Mouse (Mus musculus) forebrain, embryonic 15.5 days (tissue): ENCODE measurements around the gene Ppp1r16b. TPM values are rescaled to one million over a fixed set of nuclear protein-coding genes. Genes with fewer than 3 reads are reported as not detected.
A peak's percentile ranks its signal among the peaks of the same experiment; 100 is the strongest.

Experiments
- ATAC-seq: fragments of 200-750 bp; cut with Nextera tagmentation; replicated peaks from 2 replicates; pipeline ENCODE4 v1.8.0; 2017; ENCODE audit warnings: mild to moderate bottlenecking, moderate TSS enrichment, moderate library complexity
- H3K27ac ChIP-seq: fragments of 300-500 bp; sonication (generic); replicated peaks from 2 replicates; pipeline ENCODE4 v1.5.1; 2015; ENCODE audit warnings: mild to moderate bottlenecking, inconsistent platforms
- H3K27me3 ChIP-seq: fragments of 300-500 bp; sonication (generic); 2 replicates; pipeline ENCODE4 v1.6.1; 2015; ENCODE audit warnings: inconsistent platforms
- H3K36me3 ChIP-seq: fragments of 300-500 bp; sonication (generic); 2 replicates; pipeline ENCODE4 v1.6.1; 2015; ENCODE audit warnings: mild to moderate bottlenecking, inconsistent platforms
- H3K4me1 ChIP-seq: fragments of 300-500 bp; sonication (generic); 2 replicates; pipeline ENCODE4 v1.6.1; 2015; ENCODE audit warnings: inconsistent platforms
- H3K4me2 ChIP-seq: fragments of 300-500 bp; sonication (generic); replicated peaks from 2 replicates; pipeline ENCODE4 v1.6.1; 2015; ENCODE audit warnings: mild to moderate bottlenecking, inconsistent platforms
- H3K4me3 ChIP-seq: fragments of 300-500 bp; sonication (generic); 2 replicates; pipeline ENCODE4 v1.5.1; 2015; ENCODE audit warnings: mild to moderate bottlenecking, inconsistent platforms
- H3K9ac ChIP-seq: fragments of 300-500 bp; sonication (generic); replicated peaks from 2 replicates; pipeline ENCODE4 v1.6.1; 2015; ENCODE audit warnings: mild to moderate bottlenecking, inconsistent platforms
- H3K9me3 ChIP-seq: fragments of 300-500 bp; sonication (generic); 2 replicates; pipeline ENCODE4 v1.6.1; 2016; ENCODE audit warnings: inconsistent platforms
- WGBS: fragments of 180-500 bp; shearing (Covaris S2); methylation state at CpG from one replicate; pipeline ENCODE4 v1.1.7; 2015; ENCODE audit warnings: mixed read lengths; 5-methylcytosine and 5-hydroxymethylcytosine counted together
- polyA plus RNA-seq: library from polyadenylated mRNA; unstranded; fragments of >200 nt; fragmentation: Nextera tagmentation; extraction: Ambion mirVana; gene quantifications from 2 replicates; pipeline ENCODE4 v1.2.1, GENCODE M21; 2015

Gene Ppp1r16b
- polyA plus RNA-seq = 22.1 and 24.4 TPM in 2 replicates

DNA sequence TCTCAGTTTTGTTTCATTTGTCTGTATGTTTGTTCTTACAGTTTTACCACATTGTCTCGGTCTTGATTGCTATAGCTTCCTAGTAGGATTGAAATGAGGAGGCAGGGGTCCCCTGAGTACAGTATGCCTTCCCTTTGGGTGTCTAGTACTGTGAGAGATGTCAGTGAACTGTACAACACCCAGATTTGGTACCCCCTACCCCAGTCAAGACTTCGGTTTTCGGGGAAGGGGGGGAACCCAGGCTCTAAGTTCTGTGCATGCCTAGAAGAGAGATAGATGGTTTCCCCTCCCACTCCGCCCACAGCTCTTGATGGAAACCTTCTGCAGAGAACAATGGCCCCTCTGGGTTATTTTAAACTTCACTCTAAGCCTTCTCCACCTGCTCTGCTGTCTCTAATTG lies at the start of gene Ppp1r16b:
Ppp1r16b (plus strand) TSS at position 301 of the 400 bp plus-strand sequence.
- H3K9ac ChIP-seq = no peak within 1 kb of the TSS
- H3K4me1 ChIP-seq = peaks cover 11% of the 10 kb centered on the region
- H3K4me2 ChIP-seq = no peak within 1 kb of the TSS
- no peak within 1 kb of the TSS for H3K27ac ChIP-seq
- no peak for ATAC-seq
- H3K9me3 ChIP-seq = no peaks in the 10 kb centered on the region
- H3K4me3 ChIP-seq = no peak within 1 kb of the TSS
- H3K36me3 ChIP-seq = no peaks in the 10 kb centered on the region
- WGBS = 78% methylated on average over 4 of the region's 4 CpGs
- 0 out of 2 replicates have a peak, but pooled peaks cover 9% of the 10 kb centered on the region for H3K27me3 ChIP-seq

DNA sequence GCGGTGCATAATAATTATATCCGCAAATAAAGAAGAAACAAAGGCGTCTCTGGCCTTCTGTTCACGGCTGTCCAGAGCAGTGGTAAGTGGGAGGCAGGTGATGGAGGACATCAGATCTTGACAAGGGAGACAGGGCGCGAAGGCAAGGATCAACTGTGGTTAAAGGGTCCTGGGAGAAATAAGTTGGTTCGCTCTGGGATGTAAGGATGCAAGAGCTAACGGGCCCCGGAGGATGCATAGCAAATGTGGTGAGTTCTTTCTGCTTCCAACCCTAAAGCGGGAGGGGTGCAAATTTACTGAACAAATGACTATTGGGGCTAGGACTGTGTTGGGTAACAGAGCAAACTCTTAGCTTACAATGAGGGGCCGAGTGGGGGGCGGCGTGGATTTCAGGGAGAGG lies 49.5 kb upstream of the Ppp1r16b start:
- H3K4me2 ChIP-seq = peak overlapping the region; percentile 45
- H3K4me1 ChIP-seq = peaks cover 36% of the 10 kb centered on the region
- ATAC-seq = no peak
- H3K9me3 ChIP-seq = no peaks in the 10 kb centered on the region
- H3K36me3 ChIP-seq = no peaks in the 10 kb centered on the region
- H3K9ac ChIP-seq = peak overlapping the region; percentile 70
- peak overlapping the region; percentile 67 for H3K27ac ChIP-seq
- peak overlapping the region; percentile 59 for H3K4me3 ChIP-seq
- 6% methylated on average over 13 of the region's 13 CpGs for WGBS
- H3K27me3 ChIP-seq = peaks cover 54% of the 10 kb centered on the region

DNA sequence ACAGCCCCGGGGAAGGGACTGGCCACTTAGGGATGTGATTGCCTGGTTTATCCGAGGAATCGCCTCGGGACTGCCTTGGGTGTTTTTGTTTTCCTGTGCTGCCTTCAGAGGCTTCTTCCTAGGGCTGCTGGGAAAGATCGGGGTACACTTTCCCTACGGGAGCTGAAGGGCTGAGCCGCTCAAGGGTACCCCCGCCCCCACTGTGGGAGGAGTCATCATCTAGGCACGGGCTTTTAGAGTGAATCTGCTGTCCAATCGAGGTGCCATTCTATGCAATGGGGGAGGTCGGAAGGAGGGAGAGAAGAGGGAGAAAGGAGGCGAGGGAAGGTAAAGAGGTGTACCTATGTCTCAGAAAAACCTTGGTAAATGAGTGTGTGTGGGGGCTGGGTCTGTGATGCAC lies 48.9 kb upstream of the Ppp1r16b start:
- Histone ChIP-seq H3K4me1 (peaks cover 31% of the 10 kb centered on the region), H3K27me3 (peaks cover 49% of the 10 kb centered on the region)
- ATAC-seq = peak; percentile 62

DNA sequence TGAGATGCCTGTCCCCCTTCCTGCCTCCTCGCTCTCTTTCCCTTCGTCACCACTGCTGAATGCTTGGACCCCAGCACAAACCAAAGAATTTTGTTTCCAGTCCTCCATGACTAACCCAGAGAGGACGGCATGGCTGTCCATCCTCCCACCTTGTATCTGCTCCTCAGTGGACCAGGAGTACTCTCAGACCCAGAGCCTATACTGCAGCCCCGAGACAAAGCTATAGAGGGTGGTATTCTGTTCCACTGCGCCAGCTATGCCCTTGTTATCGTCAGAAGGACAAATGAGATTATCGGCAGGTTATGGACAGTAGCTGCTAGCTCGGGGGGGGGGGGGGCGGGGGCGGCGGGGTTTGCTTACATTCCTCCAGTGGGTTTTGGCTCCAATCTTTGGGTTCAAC lies 48.4 kb upstream of the Ppp1r16b start:
- Histone ChIP-seq H3K4me1 (peaks cover 31% of the 10 kb centered on the region), H3K36me3 (no peaks in the 10 kb centered on the region), H3K27me3 (peaks cover 45% of the 10 kb centered on the region), H3K4me2 (peak overlapping the region; percentile 45), H3K9ac (peak overlapping the region; percentile 70; the same call in 1 of the 2 replicates), H3K4me3 (peak overlapping the region; percentile 59), H3K9me3 (no peaks in the 10 kb centered on the region), H3K27ac (peak overlapping the region; percentile 67)
- 10% methylated on average over 11 of the region's 11 CpGs for WGBS
- ATAC-seq = no peak

More for the DNA sequence above, 48.9 kb upstream of the Ppp1r16b start:
- Histone ChIP-seq H3K27ac (peak overlapping the region; percentile 67), H3K4me3 (peak overlapping the region; percentile 59), H3K9me3 (no peaks in the 10 kb centered on the region), H3K9ac (peak overlapping the region; percentile 70), H3K4me2 (peak overlapping the region; percentile 45), H3K36me3 (no peaks in the 10 kb centered on the region)
- WGBS = under 1% methylated on average over 12 of the region's 12 CpGs

DNA sequence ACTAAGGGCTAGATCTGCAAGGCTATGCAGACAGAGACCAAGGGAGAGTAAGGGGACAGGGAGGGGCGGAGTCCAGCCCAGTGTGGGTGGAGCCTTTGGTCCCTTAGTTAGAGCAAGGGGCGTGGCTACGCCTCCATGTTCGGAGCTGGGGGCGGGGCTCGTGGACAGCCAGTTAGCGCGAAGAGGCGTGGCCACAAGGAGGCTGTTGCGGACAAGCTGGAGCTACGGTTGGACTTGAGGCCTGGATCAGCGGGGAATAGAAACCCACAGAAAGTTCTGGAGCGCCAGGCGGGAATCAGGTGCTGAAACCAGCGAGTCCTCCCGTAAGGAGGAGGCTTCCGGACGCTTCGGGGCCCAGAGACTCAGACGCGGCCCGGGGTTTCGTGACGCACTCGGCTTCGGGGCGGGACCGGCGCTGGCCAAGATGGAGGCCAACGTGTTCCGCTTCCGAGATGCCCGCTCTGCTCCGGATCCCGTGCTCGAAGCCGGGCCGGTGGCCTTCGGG lies 40.4 kb upstream of the Ppp1r16b start, which contains the start of gene Actr5:
Actr5 (plus strand) TSS at position 171 of the 505 bp plus-strand sequence.
- H3K36me3 ChIP-seq = peaks cover 8% of the 10 kb centered on the region; the same call in 1 of the 2 replicates
- WGBS = under 1% methylated on average over 39 of the region's 39 CpGs
- H3K4me3 ChIP-seq = peak within 1 kb of the TSS; percentile 93
- peak within 1 kb of the TSS; percentile 89 for H3K27ac ChIP-seq
- peak within 1 kb of the TSS; percentile 83 for H3K4me2 ChIP-seq
- 0 out of 2 replicates have a peak, but pooled peaks cover 3% of the 10 kb centered on the region for H3K27me3 ChIP-seq
- peak; percentile 89 for ATAC-seq
- peak within 1 kb of the TSS; percentile 88 for H3K9ac ChIP-seq
- H3K9me3 ChIP-seq = no peaks in the 10 kb centered on the region
- H3K4me1 ChIP-seq = peaks cover 25% of the 10 kb centered on the region

DNA sequence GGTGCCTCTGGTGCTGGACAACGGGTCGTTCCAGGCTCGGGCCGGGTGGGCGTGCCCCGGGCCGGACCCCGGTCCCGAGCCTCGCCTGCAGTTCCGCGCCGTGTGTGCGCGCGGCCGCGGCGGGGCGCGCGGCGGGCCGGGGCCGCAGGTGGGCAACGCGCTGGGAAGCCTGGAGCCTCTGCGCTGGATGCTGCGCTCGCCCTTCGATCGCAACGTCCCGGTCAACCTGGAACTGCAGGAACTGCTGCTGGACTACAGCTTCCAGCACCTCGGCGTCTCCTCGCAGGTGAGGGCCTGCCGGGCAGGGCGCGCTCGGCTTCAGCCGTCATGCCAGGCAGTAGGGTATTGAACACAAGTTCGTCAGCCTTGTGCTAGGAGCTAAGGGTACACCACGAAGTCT lies 40.0 kb upstream of the Ppp1r16b start:
- WGBS = under 1% methylated on average over 42 of the region's 44 CpGs
- H3K4me3 ChIP-seq = peak overlapping the region; percentile 93
- H3K9me3 ChIP-seq = no peaks in the 10 kb centered on the region
- peak overlapping the region; percentile 83 for H3K4me2 ChIP-seq
- peaks cover 13% of the 10 kb centered on the region; the same call in 1 of the 2 replicates for H3K36me3 ChIP-seq
- H3K4me1 ChIP-seq = peaks cover 25% of the 10 kb centered on the region
- no peak; the same call in 1 of the 2 replicates for ATAC-seq
- H3K27me3 ChIP-seq = no peaks in the 10 kb centered on the region
- peak overlapping the region; percentile 88 for H3K9ac ChIP-seq
- H3K27ac ChIP-seq = peak overlapping the region; percentile 89

DNA sequence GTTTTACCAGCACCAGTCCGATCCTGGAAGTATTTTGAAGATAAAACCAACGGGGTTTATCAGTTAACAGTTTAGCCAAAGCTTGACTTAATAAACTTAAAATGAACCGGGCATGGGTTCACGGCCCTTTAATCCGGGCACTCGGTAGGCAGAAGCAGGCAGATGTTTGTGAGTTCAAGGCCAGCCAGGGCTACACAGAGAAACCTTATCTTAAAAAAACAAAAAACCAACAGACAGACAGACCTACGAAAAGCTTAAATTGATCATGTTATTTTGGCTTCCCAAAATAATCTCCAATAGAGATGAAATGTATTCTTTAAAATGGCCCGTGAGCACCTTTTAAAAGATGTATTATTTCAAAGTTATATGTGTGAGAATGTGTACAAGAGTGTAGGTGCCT lies 39.5 kb upstream of the Ppp1r16b start:
- peak overlapping the region; percentile 93 for H3K4me3 ChIP-seq
- H3K9me3 ChIP-seq = no peaks in the 10 kb centered on the region
- peak overlapping the region; percentile 88 for H3K9ac ChIP-seq
- 0 out of 2 replicates have a peak overlapping the region, but pooled peaks have one; percentile 89 for H3K27ac ChIP-seq
- no peaks in the 10 kb centered on the region for H3K27me3 ChIP-seq
- peaks cover 25% of the 10 kb centered on the region for H3K4me1 ChIP-seq
- H3K4me2 ChIP-seq = peak overlapping the region; percentile 83
- 44% methylated on average over 8 of the region's 8 CpGs for WGBS
- no peak for ATAC-seq
- peaks cover 15% of the 10 kb centered on the region; the same call in 1 of the 2 replicates for H3K36me3 ChIP-seq

DNA sequence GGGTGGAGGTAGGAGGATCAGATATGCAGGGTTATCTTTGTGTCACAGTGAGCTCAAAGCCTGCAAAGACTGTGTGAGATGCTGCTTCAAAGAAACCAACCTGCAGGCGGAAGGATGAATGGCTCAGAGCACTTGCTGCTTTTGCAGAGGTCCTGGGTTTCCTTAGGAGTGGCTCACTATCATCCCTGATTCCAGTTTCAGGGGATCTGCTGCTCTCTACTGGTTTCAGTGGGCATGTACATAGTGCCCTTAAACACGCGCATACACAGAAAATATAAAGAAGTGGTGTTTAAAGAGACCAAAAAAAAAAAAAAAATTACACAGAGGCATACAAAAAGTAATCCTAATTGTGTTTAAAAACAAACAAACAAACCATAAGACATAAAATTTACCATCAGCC lies 36.3 kb upstream of the Ppp1r16b start:
- no peak overlapping the region for H3K9ac ChIP-seq
- H3K4me3 ChIP-seq = no peak overlapping the region
- H3K4me1 ChIP-seq = peaks cover 25% of the 10 kb centered on the region
- H3K27me3 ChIP-seq = no peaks in the 10 kb centered on the region
- no peaks in the 10 kb centered on the region for H3K9me3 ChIP-seq
- H3K27ac ChIP-seq = no peak overlapping the region; the same call in 1 of the 2 replicates
- ATAC-seq = no peak
- H3K4me2 ChIP-seq = no peak overlapping the region
- peaks cover 43% of the 10 kb centered on the region for H3K36me3 ChIP-seq
- WGBS = 74% methylated on average over 3 of the region's 3 CpGs

DNA sequence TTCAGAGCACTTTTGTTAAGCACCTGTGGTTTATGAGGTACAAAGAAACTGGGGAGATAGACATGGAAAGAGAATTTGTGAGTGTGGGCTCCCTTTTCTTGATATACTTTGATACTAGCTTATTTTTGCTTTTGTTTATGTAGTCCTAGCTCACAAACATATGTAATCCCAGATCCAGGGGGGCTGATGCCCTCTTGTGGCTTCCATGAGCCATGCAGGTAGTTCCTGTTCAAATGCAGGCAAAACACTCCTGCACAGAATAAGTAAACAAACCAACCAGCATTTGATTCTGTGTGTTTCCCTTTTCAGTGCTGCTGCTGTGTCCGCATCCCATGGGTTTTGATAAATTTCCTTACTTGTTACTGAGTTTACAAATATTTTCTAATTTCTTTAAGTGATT lies 35.8 kb upstream of the Ppp1r16b start:
- peaks cover 24% of the 10 kb centered on the region for H3K4me1 ChIP-seq
- H3K4me2 ChIP-seq = no peak overlapping the region
- ATAC-seq = no peak
- no peak overlapping the region for H3K4me3 ChIP-seq
- no peaks in the 10 kb centered on the region for H3K9me3 ChIP-seq
- H3K27me3 ChIP-seq = no peaks in the 10 kb centered on the region
- H3K9ac ChIP-seq = no peak overlapping the region
- whole genome bisulfite sequencing = 75% methylated on average over 1 of the region's 1 CpGs
- peaks cover 45% of the 10 kb centered on the region for H3K36me3 ChIP-seq
- no peak overlapping the region; the same call in 1 of the 2 replicates for H3K27ac ChIP-seq

DNA sequence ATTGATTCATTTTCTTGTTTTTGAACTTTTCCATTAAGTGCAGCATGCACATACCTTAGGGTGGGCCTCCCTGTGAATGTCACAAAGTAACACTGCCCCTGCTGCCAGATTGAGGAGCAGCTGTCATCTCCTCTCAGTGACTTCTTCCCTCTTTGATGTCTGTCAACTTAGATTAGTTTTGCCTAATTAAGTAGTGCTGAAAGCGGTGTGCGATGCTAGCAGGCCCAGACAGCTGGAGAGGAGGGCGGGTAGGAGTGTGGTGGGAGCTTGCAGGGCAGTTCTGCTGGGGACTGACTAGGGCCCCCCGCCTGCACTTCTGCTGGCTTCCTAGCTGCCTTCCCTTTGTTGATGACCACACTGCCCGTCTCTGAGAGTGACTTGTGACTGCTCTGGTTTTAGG lies 33.3 kb upstream of the Ppp1r16b start:
- H3K27me3 ChIP-seq = no peaks in the 10 kb centered on the region
- no peak overlapping the region for H3K4me2 ChIP-seq
- peaks cover 69% of the 10 kb centered on the region for H3K36me3 ChIP-seq
- no peaks in the 10 kb centered on the region for H3K9me3 ChIP-seq
- no peak for ATAC-seq
- no peak overlapping the region for H3K9ac ChIP-seq
- H3K4me1 ChIP-seq = peaks cover 6% of the 10 kb centered on the region
- WGBS = 81% methylated on average over 5 of the region's 5 CpGs
- no peak overlapping the region for H3K4me3 ChIP-seq
- H3K27ac ChIP-seq = no peak overlapping the region

DNA sequence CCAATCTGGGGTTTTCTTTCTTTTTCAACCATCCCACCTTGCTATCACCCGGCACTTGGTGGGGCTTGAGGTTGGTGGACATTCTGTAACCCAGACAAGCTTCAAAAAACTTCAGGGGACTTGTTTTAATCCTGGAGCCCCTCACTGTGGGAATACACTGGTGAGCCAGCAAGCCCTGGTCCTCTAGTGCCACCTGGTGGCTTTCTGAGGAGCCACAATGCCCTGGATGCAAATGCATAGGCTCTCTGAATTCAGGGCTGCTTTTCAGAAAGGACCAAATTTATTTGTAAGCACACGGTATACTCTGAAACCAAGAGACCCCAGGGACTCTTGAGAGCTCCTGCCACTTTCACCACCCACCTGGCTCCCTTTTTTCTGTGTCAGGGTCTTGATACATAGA lies 23.3 kb upstream of the Ppp1r16b start:
- Histone ChIP-seq H3K27ac (no peak overlapping the region), H3K36me3 (peaks cover 34% of the 10 kb centered on the region), H3K9me3 (no peaks in the 10 kb centered on the region), H3K9ac (no peak overlapping the region), H3K4me2 (no peak overlapping the region), H3K4me3 (no peak overlapping the region), H3K27me3 (no peaks in the 10 kb centered on the region), H3K4me1 (no peaks in the 10 kb centered on the region)
- ATAC-seq = peak; percentile 60
- 13% methylated on average over 2 of the region's 2 CpGs for WGBS

DNA sequence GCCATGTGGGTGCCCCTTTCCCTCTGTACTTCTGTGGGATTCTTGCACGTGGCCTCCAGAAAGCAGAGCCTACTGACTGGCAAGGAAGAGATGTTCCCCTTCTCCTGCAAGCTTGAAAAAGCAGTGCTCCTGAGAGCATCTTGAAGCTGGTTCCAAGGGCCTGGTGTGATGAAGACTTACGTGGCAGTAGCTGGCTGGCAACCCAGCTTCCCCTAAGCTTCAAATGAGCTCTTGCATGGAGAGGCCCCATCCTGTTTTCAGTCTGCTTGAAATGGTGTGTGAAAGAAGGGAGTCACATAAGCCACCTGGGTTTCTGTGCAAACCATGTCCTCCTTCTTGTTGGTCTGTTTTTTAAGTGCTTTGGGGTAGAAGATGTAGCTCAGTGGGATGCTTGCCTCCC lies 22.6 kb upstream of the Ppp1r16b start:
- Histone ChIP-seq H3K4me2 (no peak overlapping the region), H3K36me3 (peaks cover 27% of the 10 kb centered on the region), H3K9ac (no peak overlapping the region), H3K4me1 (no peaks in the 10 kb centered on the region), H3K27ac (no peak overlapping the region), H3K27me3 (no peaks in the 10 kb centered on the region), H3K9me3 (no peaks in the 10 kb centered on the region), H3K4me3 (no peak overlapping the region)
- WGBS = 89% methylated on average over 2 of the region's 2 CpGs
- no peak for ATAC-seq

DNA sequence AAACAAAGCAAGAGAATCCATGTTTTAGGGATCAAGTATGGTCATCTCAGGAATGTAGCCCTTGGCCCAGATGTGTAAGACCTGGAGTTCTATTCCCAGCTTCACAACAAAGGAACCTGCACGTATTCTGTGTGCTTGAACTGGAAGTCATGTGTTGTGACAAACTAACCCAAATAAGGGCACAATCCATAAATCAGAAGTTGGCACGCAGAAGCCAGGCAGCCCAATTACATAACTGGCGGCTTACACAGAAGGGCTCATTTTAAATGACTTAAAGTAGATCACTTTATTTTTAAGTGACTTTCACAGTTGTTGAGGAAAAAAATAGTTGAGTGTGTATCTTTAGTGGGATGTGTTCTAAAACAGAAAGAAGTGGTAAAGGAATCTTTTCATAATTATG lies 21.4 kb upstream of the Ppp1r16b start:
- Histone ChIP-seq H3K27me3 (no peaks in the 10 kb centered on the region), H3K9ac (no peak overlapping the region), H3K4me2 (no peak overlapping the region), H3K4me1 (no peaks in the 10 kb centered on the region), H3K4me3 (no peak overlapping the region), H3K36me3 (peaks cover 18% of the 10 kb centered on the region), H3K27ac (no peak overlapping the region), H3K9me3 (no peaks in the 10 kb centered on the region)
- 85% methylated on average over 3 of the region's 3 CpGs for WGBS
- no peak for ATAC-seq
